Mouse (Mus musculus): Measurements from ENCODE around the gene Sik3. TPM values are rescaled to one million over a fixed set of nuclear protein-coding genes. Genes with fewer than 3 reads are reported as not detected.
A peak's percentile ranks its signal among the peaks of the same experiment; 100 is the strongest.

Gene Sik3
- 10 to 100 TPM; 62.1 to 81.1 TPM for total RNA-seq (2021)
- polyA plus RNA-seq (2012; rRNA removed) = 30.7 and 32.1 TPM in 2 replicates
- long read RNA-seq, partial matches to known transcripts = 30 of 42 reads
- long read RNA-seq, other reads (novel, unspliced or antisense) = 11 of 42 reads

GRCm38 (mm10) chr9:46012091-46013008, at the start of gene Sik3, which contains the start of gene Pafah1b2:
Sik3 (plus strand) TSS chr9:46012820.
Pafah1b2 (minus strand) TSS chr9:46012690.
- H3K27me3 ChIP-seq (ENCODE audit: control insufficient read depth, insufficient read depth, low read length) = no peaks in the 10 kb centered on the region
- 2% methylated on average over 52 of the region's 78 CpGs for WGBS
- H3K4me1 ChIP-seq (ENCODE audit: control insufficient read depth, insufficient read depth, low read length) = peaks cover 13% of the 10 kb centered on the region
- H3K79me2 ChIP-seq (replicated peaks; ENCODE audit: control insufficient read depth, insufficient read depth, low read length) = peaks cover 1% of the 10 kb centered on the region; the same call in 1 of the 2 replicates
- intact Hi-C loops (cut with DNase I) = loop anchor here (2.0 kb wide), 1 partner anchor 172 kb away; no protein-coding TSS in a partner anchor
- peak within 1 kb of the TSS; percentile 97 for H3K9ac ChIP-seq (ENCODE audit: low read depth, low read length)
- TF ChIP-seq POLR2A (IDR thresholded peaks at IDR 0.05; ENCODE audit: insufficient read depth, low read depth, low read length) (0 out of 2 replicates have a peak, but pooled peaks have one; percentile 36), EP300 (IDR thresholded peaks at IDR 0.05; ENCODE audit: insufficient read depth, low read depth, low read length) (peak; percentile 79; the same call in 1 of the 2 replicates), CTCF (IDR thresholded peaks at IDR 0.05) (peak; percentile 94)
- peak; percentile 97 to 98 for DNase-seq
- H3K4me3 ChIP-seq = peak within 1 kb of the TSS; percentile 97
- H3K27ac ChIP-seq = peak within 1 kb of the TSS; percentile 98
- no peaks in the 10 kb centered on the region for H3K36me3 ChIP-seq (ENCODE audit: control insufficient read depth, insufficient read depth, low read length)

GRCm38 (mm10) chr9:45963577-45963976, 49.0 kb upstream of the Sik3 start:
- no peak overlapping the region for H3K9ac ChIP-seq (ENCODE audit: low read depth, low read length)
- no peaks in the 10 kb centered on the region for H3K27me3 ChIP-seq (ENCODE audit: control insufficient read depth, insufficient read depth, low read length)
- no peak for DNase-seq
- peaks cover 5% of the 10 kb centered on the region for H3K36me3 ChIP-seq (ENCODE audit: control insufficient read depth, insufficient read depth, low read length)
- H3K4me3 ChIP-seq = no peak overlapping the region
- 0 out of 2 replicates have a peak, but pooled peaks cover 1% of the 10 kb centered on the region for H3K79me2 ChIP-seq (replicated peaks; ENCODE audit: control insufficient read depth, insufficient read depth, low read length)
- H3K27ac ChIP-seq = no peak overlapping the region
- 76% methylated on average over 6 of the region's 6 CpGs for WGBS
- intact Hi-C loops (cut with DNase I) = no loop called here
- TF ChIP-seq CTCF (IDR thresholded peaks at IDR 0.05) = no peak
- no peak for TF ChIP-seq POLR2A (IDR thresholded peaks at IDR 0.05; ENCODE audit: insufficient read depth, low read depth, low read length)
- TF ChIP-seq EP300 (IDR thresholded peaks at IDR 0.05; ENCODE audit: insufficient read depth, low read depth, low read length) = no peak
- H3K4me1 ChIP-seq (ENCODE audit: control insufficient read depth, insufficient read depth, low read length) = peaks cover 8% of the 10 kb centered on the region

GRCm38 (mm10) chr9:45976884-45977283, 35.7 kb upstream of the Sik3 start:
- H3K27me3 ChIP-seq (ENCODE audit: control insufficient read depth, insufficient read depth, low read length) = no peaks in the 10 kb centered on the region
- H3K4me1 ChIP-seq (ENCODE audit: control insufficient read depth, insufficient read depth, low read length) = peaks cover 2% of the 10 kb centered on the region
- WGBS = 68% methylated on average over 2 of the region's 2 CpGs
- intact Hi-C loops (cut with DNase I) = no loop called here
- H3K27ac ChIP-seq = no peak overlapping the region
- TF ChIP-seq POLR2A (IDR thresholded peaks at IDR 0.05; ENCODE audit: insufficient read depth, low read depth, low read length) = no peak
- TF ChIP-seq CTCF (IDR thresholded peaks at IDR 0.05) = peak; percentile 44
- H3K36me3 ChIP-seq (ENCODE audit: control insufficient read depth, insufficient read depth, low read length) = peaks cover 15% of the 10 kb centered on the region
- no peak for DNase-seq
- H3K9ac ChIP-seq (ENCODE audit: low read depth, low read length) = no peak overlapping the region
- peaks cover 9% of the 10 kb centered on the region for H3K79me2 ChIP-seq (replicated peaks; ENCODE audit: control insufficient read depth, insufficient read depth, low read length)
- no peak overlapping the region for H3K4me3 ChIP-seq

GRCm38 (mm10) chr9:45979778-45980177, 32.8 kb upstream of the Sik3 start:
- Histone ChIP-seq H3K27ac (no peak overlapping the region), H3K79me2 (replicated peaks; ENCODE audit: control insufficient read depth, insufficient read depth, low read length) (peaks cover 9% of the 10 kb centered on the region), H3K36me3 (ENCODE audit: control insufficient read depth, insufficient read depth, low read length) (peaks cover 12% of the 10 kb centered on the region), H3K4me1 (ENCODE audit: control insufficient read depth, insufficient read depth, low read length) (peaks cover 7% of the 10 kb centered on the region), H3K9ac (ENCODE audit: low read depth, low read length) (no peak overlapping the region; the same call in 1 of the 2 replicates), H3K27me3 (ENCODE audit: control insufficient read depth, insufficient read depth, low read length) (no peaks in the 10 kb centered on the region), H3K4me3 (no peak overlapping the region)
- WGBS = 86% methylated on average over 2 of the region's 2 CpGs
- DNase-seq = no peak
- intact Hi-C loops (cut with DNase I) = loop anchor here (5.0 kb wide), 1 partner anchor 72 kb away; the partner anchor contains the start of genes Pcsk7 and Rnf214
- TF ChIP-seq POLR2A (IDR thresholded peaks at IDR 0.05; ENCODE audit: insufficient read depth, low read depth, low read length) (no peak), CTCF (IDR thresholded peaks at IDR 0.05) (no peak), EP300 (IDR thresholded peaks at IDR 0.05; ENCODE audit: insufficient read depth, low read depth, low read length) (no peak)

GRCm38 (mm10) chr9:45980611-45981010, 32.0 kb upstream of the Sik3 start:
- peaks cover 7% of the 10 kb centered on the region for H3K4me1 ChIP-seq (ENCODE audit: control insufficient read depth, insufficient read depth, low read length)
- no peak for DNase-seq
- H3K36me3 ChIP-seq (ENCODE audit: control insufficient read depth, insufficient read depth, low read length) = peaks cover 12% of the 10 kb centered on the region
- no peak overlapping the region for H3K4me3 ChIP-seq
- intact Hi-C loops (cut with DNase I) = loop anchor here (5.0 kb wide), 1 partner anchor 73 kb away; the partner anchor contains the start of genes Pcsk7 and Rnf214
- WGBS = 78% methylated on average over 1 of the region's 1 CpGs
- TF ChIP-seq EP300 (IDR thresholded peaks at IDR 0.05; ENCODE audit: insufficient read depth, low read depth, low read length) (no peak), POLR2A (IDR thresholded peaks at IDR 0.05; ENCODE audit: insufficient read depth, low read depth, low read length) (no peak), CTCF (IDR thresholded peaks at IDR 0.05) (no peak)
- H3K27me3 ChIP-seq (ENCODE audit: control insufficient read depth, insufficient read depth, low read length) = no peaks in the 10 kb centered on the region
- no peak overlapping the region for H3K27ac ChIP-seq
- peaks cover 9% of the 10 kb centered on the region for H3K79me2 ChIP-seq (replicated peaks; ENCODE audit: control insufficient read depth, insufficient read depth, low read length)
- H3K9ac ChIP-seq (ENCODE audit: low read depth, low read length) = no peak overlapping the region
